Mouse (Mus musculus): ENCODE data around the gene Sympk. TPM values are rescaled to one million over a fixed set of nuclear protein-coding genes. Genes with fewer than 3 reads are reported as not detected.

Sympk gene
- total and polyA plus RNA-seq, 3 experiments: 122 to 226 TPM; not detected in 1

GRCm38 (mm10) chr7:19067063-19067462 lies 42.9 kb downstream of the Sympk start:
- Histone ChIP-seq H3K4me1 (ENCODE audit: control insufficient read depth in 1 of 2, insufficient read depth in 2 of 2, low read length in 2 of 2) (no peaks in the 10 kb centered on the region), H3K9me3 (replicated peaks; ENCODE audit: insufficient read depth, low read length) (no peaks in the 10 kb centered on the region), H3K27me3 (ENCODE audit: control insufficient read depth in 1 of 2, insufficient read depth in 2 of 2, low read length in 2 of 2) (no peaks in the 10 kb centered on the region), H3K27ac (ENCODE audit: control insufficient read depth, low read depth, low read length) (no peak overlapping the region), H3K79me2 (ENCODE audit: control insufficient read depth, insufficient read depth, low read length, poor library complexity) (no peaks in the 10 kb centered on the region), H3K9ac (ENCODE audit: control insufficient read depth, low read depth, low read length, poor library complexity, severe bottlenecking) (no peak overlapping the region), H3K4me3 (ENCODE audit: control insufficient read depth in 1 of 2, insufficient read depth in 1 of 2, low read depth in 2 of 2, low read length in 2 of 2) (no peak overlapping the region), H3K36me3 (ENCODE audit: control insufficient read depth in 1 of 2, insufficient read depth in 2 of 2, low read length in 2 of 2) (no peaks in the 10 kb centered on the region)
- TF ChIP-seq USF2 (IDR thresholded peaks at IDR 0.05; ENCODE audit: borderline replicate concordance in 1 of 2, insufficient read depth in 1 of 2, low read depth in 1 of 2, low read length in 2 of 2): no peak
- TF ChIP-seq MYB (IDR thresholded peaks at IDR 0.05; ENCODE audit: low read depth, low read length): no peak
- no peak for TF ChIP-seq GATA1 (IDR thresholded peaks at IDR 0.05; ENCODE audit: low read depth, low read length)
- TF ChIP-seq MEF2A (IDR thresholded peaks at IDR 0.05; ENCODE audit: extremely low read depth, insufficient replicate concordance, low read depth, low read length, poor library complexity, severe bottlenecking): no peak
- TF ChIP-seq TCF12 (IDR thresholded peaks at IDR 0.05; ENCODE audit: low read depth, low read length): no peak
- TF ChIP-seq CHD1 (IDR thresholded peaks at IDR 0.05; ENCODE audit: low read depth, low read length): no peak
- no peak for TF ChIP-seq MAFK (IDR thresholded peaks at IDR 0.05; ENCODE audit: borderline replicate concordance, low read depth, low read length)
- TF ChIP-seq SMC3 (IDR thresholded peaks at IDR 0.05; ENCODE audit: low read depth, low read length): no peak
- TF ChIP-seq CHD2 (IDR thresholded peaks at IDR 0.05; ENCODE audit: low read length): no peak
- TF ChIP-seq CTCF (IDR thresholded peaks at IDR 0.05 in 2 of 3, conservative IDR thresholded peaks at IDR 0.05 in 1 of 3; ENCODE audit: control insufficient read depth in 1 of 3, insufficient read depth in 1 of 3, low read depth in 2 of 3, low read length in 3 of 3, poor library complexity in 1 of 3, severe bottlenecking in 1 of 3): no peak
- no peak for TF ChIP-seq RCOR1 (IDR thresholded peaks at IDR 0.05; ENCODE audit: low read depth, low read length)
- no peak for TF ChIP-seq SIN3A (IDR thresholded peaks at IDR 0.05; ENCODE audit: low read length)
- no peak for TF ChIP-seq EP300 (IDR thresholded peaks at IDR 0.05; ENCODE audit: low read depth in 1 of 2, low read length in 2 of 2)
- no peak for TF ChIP-seq ZMIZ1 (IDR thresholded peaks at IDR 0.05; ENCODE audit: low read depth, low read length)
- TF ChIP-seq GABPA (IDR thresholded peaks at IDR 0.05; ENCODE audit: low read depth, low read length): no peak
- DNase-seq (ENCODE audit: low read depth, low spot score): no peak

- no peak overlapping the region for H3K4me3 ChIP-seq (ENCODE audit: control insufficient read depth in 1 of 2, insufficient read depth in 1 of 2, low read depth in 2 of 2, low read length in 2 of 2)
- no peak overlapping the region for H3K9ac ChIP-seq (ENCODE audit: control insufficient read depth, low read depth, low read length, poor library complexity, severe bottlenecking)
- no peak overlapping the region for H3K27ac ChIP-seq (ENCODE audit: control insufficient read depth, low read depth, low read length)
- TF ChIP-seq POLR2A (IDR thresholded peaks at IDR 0.05; ENCODE audit: control insufficient read depth in 1 of 2, insufficient read depth in 1 of 2, low read depth in 1 of 2, low read length in 2 of 2, poor library complexity in 1 of 2) (no peak), GATA1 (IDR thresholded peaks at IDR 0.05; ENCODE audit: low read depth, low read length) (no peak), MXI1 (IDR thresholded peaks at IDR 0.05; ENCODE audit: low read depth, low read length) (no peak), ZC3H11A (IDR thresholded peaks at IDR 0.05; ENCODE audit: low read depth, low read length) (no peak), SMC3 (IDR thresholded peaks at IDR 0.05; ENCODE audit: low read depth, low read length) (no peak), POLR2AphosphoS5 (IDR thresholded peaks at IDR 0.05; ENCODE audit: borderline replicate concordance, low read depth, low read length) (no peak), E2F4 (IDR thresholded peaks at IDR 0.05; ENCODE audit: borderline replicate concordance, low read depth, low read length) (no peak), NELFE (IDR thresholded peaks at IDR 0.05; ENCODE audit: low read depth, low read length) (no peak), MAFK (IDR thresholded peaks at IDR 0.05; ENCODE audit: borderline replicate concordance, low read depth, low read length) (no peak), MYB (IDR thresholded peaks at IDR 0.05; ENCODE audit: low read depth, low read length) (no peak), ZMIZ1 (IDR thresholded peaks at IDR 0.05; ENCODE audit: low read depth, low read length) (no peak), CTCF (IDR thresholded peaks at IDR 0.05 in 2 of 3, conservative IDR thresholded peaks at IDR 0.05 in 1 of 3; ENCODE audit: control insufficient read depth in 1 of 3, insufficient read depth in 1 of 3, low read depth in 2 of 3, low read length in 3 of 3, poor library complexity in 1 of 3, severe bottlenecking in 1 of 3) (no peak), POLR2AphosphoS2 (IDR thresholded peaks at IDR 0.05; ENCODE audit: low read length) (no peak), EP300 (IDR thresholded peaks at IDR 0.05; ENCODE audit: low read depth in 1 of 2, low read length in 2 of 2) (no peak), CHD1 (IDR thresholded peaks at IDR 0.05; ENCODE audit: low read depth, low read length) (no peak), USF2 (IDR thresholded peaks at IDR 0.05; ENCODE audit: borderline replicate concordance in 1 of 2, insufficient read depth in 1 of 2, low read depth in 1 of 2, low read length in 2 of 2) (no peak), USF1 (IDR thresholded peaks at IDR 0.05; ENCODE audit: low read depth, low read length) (no peak), CHD2 (IDR thresholded peaks at IDR 0.05; ENCODE audit: low read length) (no peak)
- no peaks in the 10 kb centered on the region for H3K36me3 ChIP-seq (ENCODE audit: control insufficient read depth in 1 of 2, insufficient read depth in 2 of 2, low read length in 2 of 2)
- no peak for DNase-seq (ENCODE audit: low read depth, low spot score)
- no peaks in the 10 kb centered on the region for H3K27me3 ChIP-seq (ENCODE audit: control insufficient read depth in 1 of 2, insufficient read depth in 2 of 2, low read length in 2 of 2)
- H3K9me3 ChIP-seq (replicated peaks; ENCODE audit: insufficient read depth, low read length): no peaks in the 10 kb centered on the region
- H3K79me2 ChIP-seq (ENCODE audit: control insufficient read depth, insufficient read depth, low read length, poor library complexity): no peaks in the 10 kb centered on the region
- H3K4me1 ChIP-seq (ENCODE audit: control insufficient read depth in 1 of 2, insufficient read depth in 2 of 2, low read length in 2 of 2): no peaks in the 10 kb centered on the region
These were observed 43.8 kb downstream of the Sympk start for GRCm38 (mm10) chr7:19067935-19068334.

All from MEL (cell line).